29 mouse cellular contexts compared by ENCODE assay signal in the genomic region with DNA sequence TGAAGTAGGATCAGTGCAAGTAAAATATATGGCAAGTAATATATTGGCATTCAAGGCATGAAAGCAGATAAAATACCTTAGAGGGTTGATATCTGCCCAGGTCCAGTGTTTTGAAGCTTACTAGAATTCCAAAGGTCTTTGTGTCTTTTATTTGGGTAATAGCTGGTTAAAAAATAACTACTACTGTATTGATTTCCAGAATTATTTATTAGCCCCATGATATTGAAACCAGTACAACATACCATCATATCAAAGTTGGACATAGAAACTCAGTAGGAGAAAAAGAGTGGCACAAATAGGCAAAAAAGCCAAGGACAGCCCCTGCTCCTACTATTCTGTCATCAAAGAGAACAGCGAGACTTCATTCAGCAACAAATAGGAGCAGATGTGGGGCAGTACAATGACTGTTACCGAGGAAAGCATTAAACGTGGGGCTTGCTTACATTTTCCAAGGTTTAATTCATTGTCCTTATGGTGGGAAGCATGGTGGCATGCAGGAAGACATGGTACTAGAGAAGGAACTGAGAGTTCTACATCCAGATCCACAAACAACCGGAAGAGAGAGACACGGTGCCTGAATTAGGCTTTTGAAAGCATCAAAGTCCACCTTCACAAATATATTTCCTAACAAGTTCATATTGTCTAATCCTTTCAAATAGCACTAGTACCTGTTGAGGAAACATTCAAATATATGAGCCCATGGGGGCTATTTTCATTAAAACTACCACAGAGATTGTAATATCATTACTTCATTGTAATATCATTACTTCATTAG.
"Had no signal": no experiment of that assay in that cellular context is flagged by ENCODE, and none has a peak within 500 bp of the region (broad histone marks: within the 10 kb centered on the region; RNA-seq: fewer than 3 reads in every experiment).

No protein-coding gene starts in this region.

- H3K27me3 ChIP-seq: limb, embryonic 12.5 days; limb, embryonic 13.5 days; limb, embryonic 15.5 days; liver, embryonic 12.5 days; liver, embryonic 13.5 days; liver, embryonic 15.5 days; lung, embryonic 15.5 days; megakaryocyte, embryonic 14.5 days; midbrain, embryonic 12.5 days; midbrain, embryonic 13.5 days; midbrain, embryonic 15.5 days; neural tube, embryonic 12.5 days had no signal

- H3K4me1 ChIP-seq: limb, embryonic 10.5 days; limb, embryonic 12.5 days; limb, embryonic 13.5 days; limb, embryonic 15.5 days; liver, embryonic 12.5 days; liver, embryonic 13.5 days; liver, embryonic 15.5 days; lung, embryonic 15.5 days; megakaryocyte, embryonic 14.5 days; midbrain, embryonic 10.5 days; midbrain, embryonic 12.5 days; midbrain, embryonic 13.5 days; midbrain, embryonic 15.5 days; neural tube, embryonic 12.5 days had no signal

- DNase-seq: layer of hippocampus, postnatal 36 days; left cerebral cortex, postnatal 4 days; liver, embryonic 13.5 days; lung, adult 18-20 months; lung, adult 2 months; lung, embryonic 14.5 days; lung, postnatal 10 days; lung, postnatal 14 days; lung, postnatal 36 days; lung, postnatal 4 days had no signal

- H3K27ac ChIP-seq: left cerebral cortex, adult 2 months; limb, embryonic 10.5 days; limb, embryonic 12.5 days; limb, embryonic 13.5 days; limb, embryonic 15.5 days; liver, embryonic 12.5 days; liver, embryonic 13.5 days; liver, embryonic 14.5 days; liver, embryonic 15.5 days; lung, embryonic 15.5 days; macrophage; midbrain, embryonic 10.5 days; midbrain, embryonic 12.5 days; midbrain, embryonic 13.5 days; midbrain, embryonic 15.5 days; neural tube, embryonic 12.5 days had no signal

- ATAC-seq: liver, embryonic 12.5 days; lung, postnatal 0 days; midbrain, embryonic 13.5 days; midbrain, embryonic 15.5 days; midbrain, embryonic 16.5 days had no signal

- H3K9ac ChIP-seq: limb, embryonic 12.5 days; limb, embryonic 13.5 days; limb, embryonic 15.5 days; liver, embryonic 12.5 days; liver, embryonic 13.5 days; liver, embryonic 14.5 days; liver, embryonic 15.5 days; lung, embryonic 14.5 days; lung, embryonic 15.5 days; midbrain, embryonic 12.5 days; midbrain, embryonic 13.5 days; midbrain, embryonic 15.5 days; neural tube, embryonic 12.5 days had no signal

- H3K36me3 ChIP-seq: limb, embryonic 10.5 days; limb, embryonic 12.5 days; limb, embryonic 13.5 days; limb, embryonic 15.5 days; liver, embryonic 12.5 days; liver, embryonic 13.5 days; liver, embryonic 15.5 days; lung, embryonic 15.5 days; midbrain, embryonic 10.5 days; midbrain, embryonic 12.5 days; midbrain, embryonic 13.5 days; midbrain, embryonic 15.5 days; neural tube, embryonic 12.5 days had no signal

- H3K4me3 ChIP-seq: left cerebral cortex, adult 2 months; limb, embryonic 10.5 days; limb, embryonic 12.5 days; limb, embryonic 13.5 days; limb, embryonic 15.5 days; liver, embryonic 12.5 days; liver, embryonic 13.5 days; liver, embryonic 15.5 days; lung, embryonic 15.5 days; megakaryocyte, embryonic 14.5 days; midbrain, embryonic 10.5 days; midbrain, embryonic 12.5 days; midbrain, embryonic 13.5 days; midbrain, embryonic 15.5 days; myocyte; neural tube, embryonic 12.5 days had no signal

- H3K9me3 ChIP-seq: limb, embryonic 10.5 days; limb, embryonic 12.5 days; limb, embryonic 13.5 days; limb, embryonic 15.5 days; liver, embryonic 12.5 days; liver, embryonic 13.5 days; liver, embryonic 15.5 days; lung, embryonic 15.5 days; megakaryocyte, embryonic 14.5 days; midbrain, embryonic 10.5 days; midbrain, embryonic 12.5 days; midbrain, embryonic 13.5 days; midbrain, embryonic 15.5 days; neural tube, embryonic 12.5 days had no signal

- H3K4me2 ChIP-seq: limb, embryonic 12.5 days; limb, embryonic 13.5 days; limb, embryonic 15.5 days; liver, embryonic 12.5 days; liver, embryonic 13.5 days; liver, embryonic 15.5 days; lung, embryonic 14.5 days; lung, embryonic 15.5 days; midbrain, embryonic 12.5 days; midbrain, embryonic 13.5 days; midbrain, embryonic 15.5 days; neural tube, embryonic 12.5 days had no signal
